Mouse (Mus musculus) embryonic fibroblast, embryonic 13.5 days (primary cell): ENCODE measurements around the gene Hsp90aa1.
A peak's percentile ranks its signal among the peaks of the same experiment; 100 is the strongest.

Source experiments
- CTCF ChIP-seq: IDR thresholded peaks from 2 replicates; pipeline ENCODE4 v1.5.1; 2011; ENCODE audit warnings: mild to moderate bottlenecking, control low read depth, low read length, moderate library complexity, borderline replicate concordance; ENCODE audit not compliant: insufficient read depth
- POLR2A ChIP-seq: IDR thresholded peaks from 2 replicates; pipeline ENCODE4 v1.6.1; 2011; ENCODE audit warnings: low read depth, mild to moderate bottlenecking, control low read depth, low read length, moderate library complexity

DNA sequence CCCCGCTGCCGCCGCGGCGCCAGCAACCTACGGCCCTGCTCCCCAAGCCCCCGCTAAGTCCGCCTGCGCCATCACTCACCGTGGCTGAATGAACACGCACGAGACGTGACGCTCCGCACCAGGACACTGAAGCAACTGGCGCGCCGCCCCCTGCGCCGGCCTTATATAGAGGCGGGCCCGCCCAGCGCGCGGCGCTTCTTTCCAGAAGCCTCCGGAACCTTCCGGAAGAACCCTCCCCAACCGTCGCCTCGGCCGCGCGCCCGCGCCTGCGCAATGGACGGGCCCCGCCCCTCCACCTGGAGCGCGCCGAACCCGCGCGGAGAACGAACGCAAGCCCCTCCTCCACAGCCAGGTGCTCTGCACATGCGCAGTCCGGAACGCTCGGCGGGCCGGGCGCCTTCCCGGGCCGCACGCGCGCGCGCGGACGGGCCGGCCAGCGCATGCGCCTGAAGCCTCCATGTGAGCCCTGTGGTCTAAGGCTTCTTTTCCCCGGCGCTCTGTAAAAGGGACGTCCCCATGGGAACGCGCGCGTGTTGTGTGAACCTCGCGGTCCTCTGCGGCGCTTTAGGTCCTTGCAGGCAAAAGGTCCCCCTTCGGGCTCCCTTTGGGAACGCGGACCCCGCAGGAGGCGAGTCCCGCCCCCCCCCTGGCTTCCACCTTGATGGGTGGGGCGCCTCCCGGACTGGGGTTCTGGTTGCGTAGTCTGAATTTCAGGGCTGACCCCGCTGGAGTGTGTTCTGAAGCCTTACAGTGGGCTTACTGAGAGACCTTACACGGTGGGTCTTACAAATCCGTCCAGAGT is 6.2 kb downstream of the Hsp90aa1 start:
- no peak for TF ChIP-seq CTCF
- peak; percentile 99 for TF ChIP-seq POLR2A
